Mouse (Mus musculus): Measurements from ENCODE around the gene Gm49450. TPM values are rescaled to one million over a fixed set of nuclear protein-coding genes. Genes with fewer than 3 reads are reported as not detected.

The Gm49450 gene
- polyA plus RNA-seq, 1 experiment from 2014 or later = not detected

GRCm38 (mm10) chr15:98991540-98992050, 38.2 kb upstream of the Gm49450 start:
- Histone ChIP-seq H3K9me3 (no peaks in the 10 kb centered on the region), H3K27ac (peak overlapping the region; percentile 94), H3K36me3 (no peaks in the 10 kb centered on the region), H3K4me1 (peaks cover 79% of the 10 kb centered on the region), H3K27me3 (ENCODE audit: insufficient read depth, poor library complexity, severe bottlenecking) (no peaks in the 10 kb centered on the region), H3K4me3 (peak overlapping the region; percentile 19; the same call in 1 of the 2 replicates)
- 32% methylated on average over 9 of the region's 9 CpGs for WGBS
- no peak for DNase-seq (ENCODE audit: low spot score)

DNA sequence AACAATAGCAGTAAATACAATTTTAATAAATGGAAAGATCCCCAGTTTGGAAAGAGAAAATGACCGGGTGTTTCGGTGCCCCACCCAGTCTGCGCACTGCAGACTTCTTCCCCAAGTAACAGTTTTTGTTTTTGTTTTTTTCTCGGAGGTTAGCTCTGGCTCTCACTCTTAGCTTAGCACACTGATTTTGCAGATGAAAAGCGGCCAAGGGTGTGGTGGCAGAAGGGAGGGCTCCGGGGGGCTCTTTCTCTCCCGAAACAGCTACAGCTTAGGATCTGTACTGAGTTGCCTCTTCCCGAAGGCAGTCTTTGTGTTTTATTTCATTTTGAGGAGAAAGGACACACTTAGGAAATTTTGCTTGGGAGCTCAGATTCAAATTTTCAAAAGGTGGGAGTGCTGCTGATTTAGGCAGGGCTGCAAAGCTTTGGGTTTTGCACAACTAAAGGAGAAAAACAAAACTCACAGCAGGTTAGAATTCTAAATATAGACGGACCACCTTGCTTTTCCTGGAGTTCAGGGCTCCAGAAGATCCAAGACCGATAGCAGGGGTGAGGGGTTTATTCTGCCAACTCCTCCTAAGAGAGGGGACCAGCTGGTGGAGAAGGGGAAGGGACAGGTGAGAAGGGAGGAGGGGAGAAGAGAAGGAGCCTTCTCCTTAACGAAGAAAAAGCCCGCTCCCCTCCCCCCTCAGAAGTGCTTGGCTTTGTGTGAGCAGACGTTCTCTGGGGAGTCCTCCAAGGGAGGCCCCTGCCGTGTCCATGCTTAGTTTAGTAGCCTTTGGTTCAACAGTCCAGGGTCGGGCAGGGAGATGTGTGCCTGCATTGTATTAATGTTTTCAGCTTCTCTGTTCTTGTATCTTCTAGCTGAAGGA, 37.6 kb upstream of the Gm49450 start:
- H3K27me3 ChIP-seq (ENCODE audit: insufficient read depth, poor library complexity, severe bottlenecking) = no peaks in the 10 kb centered on the region
- H3K27ac ChIP-seq = peak overlapping the region; percentile 94
- WGBS = 23% methylated on average over 15 of the region's 15 CpGs
- DNase-seq (ENCODE audit: low spot score) = no peak
- no peaks in the 10 kb centered on the region for H3K9me3 ChIP-seq
- peak overlapping the region; percentile 19 for H3K4me3 ChIP-seq
- no peaks in the 10 kb centered on the region for H3K36me3 ChIP-seq
- peaks cover 77% of the 10 kb centered on the region for H3K4me1 ChIP-seq

GRCm38 (mm10) chr15:98989701-98990430, 36.5 kb upstream of the Gm49450 start:
- peak overlapping the region; percentile 94 for H3K27ac ChIP-seq
- no peaks in the 10 kb centered on the region for H3K9me3 ChIP-seq
- no peak overlapping the region for H3K4me3 ChIP-seq
- whole genome bisulfite sequencing = 35% methylated on average over 12 of the region's 12 CpGs
- H3K27me3 ChIP-seq (ENCODE audit: insufficient read depth, poor library complexity, severe bottlenecking) = no peaks in the 10 kb centered on the region
- no peak for DNase-seq (ENCODE audit: low spot score)
- peaks cover 74% of the 10 kb centered on the region for H3K4me1 ChIP-seq
- no peaks in the 10 kb centered on the region for H3K36me3 ChIP-seq

DNA sequence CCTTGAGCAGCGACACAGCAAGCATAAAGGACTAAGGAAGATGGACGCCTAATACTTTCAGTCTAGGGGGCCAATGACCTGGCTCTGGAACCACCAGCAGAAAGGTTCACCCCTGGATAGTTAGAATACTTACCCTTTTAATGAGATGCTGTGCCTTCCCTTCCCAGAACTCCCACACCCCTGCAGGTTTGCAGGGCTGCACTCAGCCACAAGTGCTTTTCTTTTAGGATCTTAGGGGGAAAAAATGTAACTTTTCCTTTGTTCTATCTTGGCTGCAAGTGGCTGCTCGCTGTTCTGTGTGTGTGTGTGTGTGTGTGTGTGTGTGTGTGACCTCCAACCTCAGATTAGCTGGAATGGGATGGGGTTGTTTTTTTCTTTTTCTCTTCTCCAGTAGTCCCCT, 35.4 kb upstream of the Gm49450 start:
- DNase-seq (ENCODE audit: low spot score) = no peak
- 76% methylated on average over 3 of the region's 3 CpGs for WGBS
- Histone ChIP-seq H3K27ac (peak overlapping the region; percentile 17), H3K4me1 (peaks cover 77% of the 10 kb centered on the region), H3K36me3 (no peaks in the 10 kb centered on the region), H3K27me3 (ENCODE audit: insufficient read depth, poor library complexity, severe bottlenecking) (no peaks in the 10 kb centered on the region), H3K4me3 (no peak overlapping the region), H3K9me3 (no peaks in the 10 kb centered on the region)

GRCm38 (mm10) chr15:98987661-98988181, 34.4 kb upstream of the Gm49450 start:
- H3K4me3 ChIP-seq = peak overlapping the region; percentile 15; the same call in 1 of the 2 replicates
- no peaks in the 10 kb centered on the region for H3K9me3 ChIP-seq
- H3K27ac ChIP-seq = peak overlapping the region; percentile 93
- H3K36me3 ChIP-seq = no peaks in the 10 kb centered on the region
- no peak for DNase-seq (ENCODE audit: low spot score)
- WGBS = 56% methylated on average over 8 of the region's 8 CpGs
- no peaks in the 10 kb centered on the region for H3K27me3 ChIP-seq (ENCODE audit: insufficient read depth, poor library complexity, severe bottlenecking)
- H3K4me1 ChIP-seq = peaks cover 80% of the 10 kb centered on the region

DNA sequence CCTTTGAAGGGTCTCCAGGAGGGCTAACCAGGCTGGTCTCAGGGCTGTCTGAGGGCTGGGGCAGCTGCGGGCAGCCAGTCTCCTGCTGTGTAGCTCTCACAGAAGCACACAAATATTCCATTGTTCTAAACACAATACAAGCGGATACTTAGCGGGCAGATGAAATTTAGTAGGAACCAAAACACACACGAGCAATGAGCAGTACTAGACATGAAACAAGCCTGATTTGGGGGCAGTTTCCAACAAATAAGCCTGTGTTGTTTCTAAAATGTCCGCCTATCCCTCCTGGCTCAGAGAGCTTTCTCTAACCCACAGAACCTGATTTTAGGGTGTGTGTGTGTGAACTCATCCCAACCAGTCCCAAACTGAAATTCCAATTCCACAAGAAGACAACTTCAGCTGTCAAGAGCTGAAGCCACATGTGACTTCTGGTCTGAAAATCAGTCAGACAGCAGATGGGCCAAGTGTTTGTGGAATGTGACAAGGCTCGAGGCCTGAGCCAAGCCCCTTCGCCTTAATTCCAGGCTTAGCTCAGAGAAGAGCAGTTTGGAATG, 33.8 kb upstream of the Gm49450 start:
- 22% methylated on average over 7 of the region's 7 CpGs for WGBS
- Histone ChIP-seq H3K4me3 (peak overlapping the region; percentile 15; the same call in 1 of the 2 replicates), H3K36me3 (no peaks in the 10 kb centered on the region), H3K9me3 (no peaks in the 10 kb centered on the region), H3K27ac (peak overlapping the region; percentile 93), H3K27me3 (ENCODE audit: insufficient read depth, poor library complexity, severe bottlenecking) (no peaks in the 10 kb centered on the region), H3K4me1 (peaks cover 78% of the 10 kb centered on the region)
- peak; percentile 73 for DNase-seq (ENCODE audit: low spot score)

GRCm38 (mm10) chr15:98985982-98986715, 32.8 kb upstream of the Gm49450 start:
- Histone ChIP-seq H3K27ac (peak overlapping the region; percentile 93), H3K36me3 (no peaks in the 10 kb centered on the region), H3K4me3 (peak overlapping the region; percentile 63), H3K9me3 (no peaks in the 10 kb centered on the region), H3K4me1 (peaks cover 75% of the 10 kb centered on the region), H3K27me3 (ENCODE audit: insufficient read depth, poor library complexity, severe bottlenecking) (no peaks in the 10 kb centered on the region)
- 23% methylated on average over 12 of the region's 12 CpGs for WGBS
- no peak for DNase-seq (ENCODE audit: low spot score)

- H3K27me3 ChIP-seq (ENCODE audit: insufficient read depth, poor library complexity, severe bottlenecking) = no peaks in the 10 kb centered on the region
- 5% methylated on average over 29 of the region's 29 CpGs for WGBS
Measured at GRCm38 (mm10) chr15:98985240-98985981, 32.1 kb upstream of the Gm49450 start.

DNA sequence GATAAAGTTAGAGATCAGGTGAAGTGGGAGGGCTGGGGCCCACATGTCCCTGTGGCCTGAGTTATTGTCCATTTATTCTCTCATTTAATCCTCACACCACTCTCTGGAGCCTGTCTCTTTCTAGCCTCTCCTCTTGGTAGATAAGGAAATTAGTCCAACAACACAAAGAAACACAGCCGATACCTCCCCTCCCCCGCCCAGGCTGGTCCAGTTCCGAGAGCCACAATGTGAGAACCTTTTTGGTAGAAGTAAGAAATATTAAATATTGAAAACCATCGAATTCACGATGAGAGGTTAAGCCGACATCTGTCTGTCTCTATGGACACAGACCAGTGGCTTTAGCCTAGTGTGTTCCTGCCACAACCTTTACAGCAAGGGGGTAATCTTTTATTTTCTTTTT, 31.3 kb upstream of the Gm49450 start:
- Histone ChIP-seq H3K9me3 (no peaks in the 10 kb centered on the region), H3K27ac (peak overlapping the region; percentile 93), H3K36me3 (no peaks in the 10 kb centered on the region), H3K4me3 (peak overlapping the region; percentile 63), H3K4me1 (peaks cover 60% of the 10 kb centered on the region), H3K27me3 (ENCODE audit: insufficient read depth, poor library complexity, severe bottlenecking) (no peaks in the 10 kb centered on the region)
- DNase-seq (ENCODE audit: low spot score) = peak; percentile 74
- WGBS = 34% methylated on average over 6 of the region's 6 CpGs

More at GRCm38 (mm10) chr15:98985240-98985981, 32.1 kb upstream of the Gm49450 start:
- Histone ChIP-seq H3K9me3 (no peaks in the 10 kb centered on the region), H3K4me1 (peaks cover 67% of the 10 kb centered on the region), H3K27ac (peak overlapping the region; percentile 93), H3K36me3 (no peaks in the 10 kb centered on the region), H3K4me3 (peak overlapping the region; percentile 63)
- DNase-seq (ENCODE audit: low spot score) = peak; percentile 93

DNA sequence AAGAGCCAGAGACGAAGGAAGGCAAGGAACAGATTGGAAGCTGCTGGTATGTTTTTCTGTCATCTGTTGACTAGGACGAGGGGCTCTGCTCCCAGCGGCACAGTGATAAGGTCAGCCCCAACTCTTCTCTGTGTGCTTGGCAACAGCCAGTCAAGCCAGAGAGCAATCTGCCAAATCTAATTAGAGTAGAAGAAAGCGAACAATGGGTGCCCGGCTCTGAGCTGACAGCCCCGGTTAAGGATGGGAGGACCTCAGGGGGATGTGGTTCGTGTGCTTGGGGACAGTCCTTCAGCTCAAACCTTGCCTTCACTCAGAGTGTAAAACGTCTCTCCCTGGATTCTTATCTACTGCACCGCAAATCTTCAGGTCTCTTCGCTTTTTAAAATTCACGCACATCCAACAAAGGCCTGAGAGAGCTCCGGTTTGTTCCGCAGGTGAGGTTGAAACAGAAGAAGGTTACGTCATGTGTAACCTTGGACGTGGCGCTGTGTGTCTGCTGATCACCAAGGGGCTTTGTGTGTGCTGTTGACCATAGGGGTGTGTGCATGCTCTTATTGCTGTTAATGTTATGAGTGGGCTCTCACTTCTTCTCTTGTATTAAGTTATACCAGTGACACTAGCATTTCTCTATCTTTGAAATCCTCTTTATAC, 30.2 kb upstream of the Gm49450 start:
- Histone ChIP-seq H3K9me3 (no peaks in the 10 kb centered on the region), H3K4me1 (peaks cover 55% of the 10 kb centered on the region), H3K36me3 (no peaks in the 10 kb centered on the region), H3K27me3 (ENCODE audit: insufficient read depth, poor library complexity, severe bottlenecking) (no peaks in the 10 kb centered on the region), H3K4me3 (peak overlapping the region; percentile 45), H3K27ac (peak overlapping the region; percentile 83)
- WGBS = 32% methylated on average over 16 of the region's 16 CpGs
- DNase-seq (ENCODE audit: low spot score) = peak; percentile 74

GRCm38 (mm10) chr15:98982100-98982499, 28.7 kb upstream of the Gm49450 start:
- peaks cover 56% of the 10 kb centered on the region for H3K4me1 ChIP-seq
- H3K36me3 ChIP-seq = no peaks in the 10 kb centered on the region
- no peaks in the 10 kb centered on the region for H3K9me3 ChIP-seq
- DNase-seq (ENCODE audit: low spot score) = no peak
- 74% methylated on average over 6 of the region's 6 CpGs for WGBS
- peak overlapping the region; percentile 67 for H3K27ac ChIP-seq
- no peaks in the 10 kb centered on the region for H3K27me3 ChIP-seq (ENCODE audit: insufficient read depth, poor library complexity, severe bottlenecking)
- H3K4me3 ChIP-seq = no peak overlapping the region

Measured in heart, embryonic 10.5 days (tissue).